Mouse (Mus musculus) intestine, embryonic 16.5 days (tissue): ENCODE measurements at regions not wholly inside any gene's neighbourhood (a gene's known extent, or its start where the extent isn't known, plus 50 kb on each side); places are given as distances from the start of the nearest gene placed in this dataset.

Experiments
- ATAC-seq: fragments of 200-750 bp; cut with Nextera tagmentation; 2 replicates; pipeline ENCODE4 v1.8.0; 2017; ENCODE audit warnings: moderate TSS enrichment, moderate library complexity
- H3K27ac ChIP-seq: fragments of 300-500 bp; sonication (generic); 2 replicates; pipeline ENCODE4 v1.5.1; 2014; ENCODE audit warnings: mild to moderate bottlenecking, low read length
- H3K27me3 ChIP-seq: fragments of 300-500 bp; sonication (generic); replicated peaks from 2 replicates; pipeline ENCODE4 v1.6.1; 2014; ENCODE audit warnings: low read length, control low read depth, mixed read lengths; ENCODE audit not compliant: control insufficient read depth, insufficient read depth
- H3K36me3 ChIP-seq: fragments of 300-500 bp; sonication (generic); 2 replicates; pipeline ENCODE4 v1.6.1; 2014; ENCODE audit warnings: low read length, control low read depth; ENCODE audit not compliant: control insufficient read depth, insufficient read depth
- H3K4me1 ChIP-seq: fragments of 300-500 bp; sonication (generic); 2 replicates; pipeline ENCODE4 v1.6.1; 2014; ENCODE audit warnings: low read length, control low read depth, mixed read lengths; ENCODE audit not compliant: control insufficient read depth, insufficient read depth
- H3K4me2 ChIP-seq: fragments of 300-500 bp; sonication (generic); 2 replicates; pipeline ENCODE4 v1.6.1; 2014; ENCODE audit warnings: low read depth, low read length, control low read depth
- H3K4me3 ChIP-seq: fragments of 300-500 bp; sonication (generic); 2 replicates; pipeline ENCODE4 v1.5.1; 2014; ENCODE audit warnings: mild to moderate bottlenecking, low read length
- H3K9ac ChIP-seq: fragments of 300-500 bp; sonication (generic); 2 replicates; pipeline ENCODE4 v1.6.1; 2014; ENCODE audit warnings: low read depth, low read length
- H3K9me3 ChIP-seq: fragments of 300-500 bp; sonication (generic); 2 replicates; pipeline ENCODE4 v1.6.1; 2016; ENCODE audit warnings: low read length, control low read depth; ENCODE audit not compliant: control insufficient read depth
- WGBS: fragments of 180-500 bp; shearing (Covaris S2); extraction: QIAGEN DNeasy Blood & Tissue Kit; methylation state at CpG from one replicate; pipeline ENCODE4 v1.1.7; 2014; 5-methylcytosine and 5-hydroxymethylcytosine counted together

- no peak overlapping the region for H3K27ac ChIP-seq
- no peak overlapping the region for H3K4me3 ChIP-seq
- WGBS: 78% methylated on average over 2 of the region's 2 CpGs
- ATAC-seq: no peak
- no peaks in the 10 kb centered on the region for H3K9me3 ChIP-seq
- no peaks in the 10 kb centered on the region for H3K27me3 ChIP-seq
- H3K4me2 ChIP-seq: no peak overlapping the region
- no peak overlapping the region for H3K9ac ChIP-seq
- H3K36me3 ChIP-seq: no peaks in the 10 kb centered on the region
- no peaks in the 10 kb centered on the region for H3K4me1 ChIP-seq
These were observed 420.7 kb downstream of the Lrriq3 start for GRCm38 (mm10) chr3:155513885-155514284.

- ATAC-seq: no peak
- WGBS: 72% methylated on average over 3 of the region's 3 CpGs
These were observed 436.1 kb downstream of the Lrriq3 start for GRCm38 (mm10) chr3:155529312-155529711.

DNA sequence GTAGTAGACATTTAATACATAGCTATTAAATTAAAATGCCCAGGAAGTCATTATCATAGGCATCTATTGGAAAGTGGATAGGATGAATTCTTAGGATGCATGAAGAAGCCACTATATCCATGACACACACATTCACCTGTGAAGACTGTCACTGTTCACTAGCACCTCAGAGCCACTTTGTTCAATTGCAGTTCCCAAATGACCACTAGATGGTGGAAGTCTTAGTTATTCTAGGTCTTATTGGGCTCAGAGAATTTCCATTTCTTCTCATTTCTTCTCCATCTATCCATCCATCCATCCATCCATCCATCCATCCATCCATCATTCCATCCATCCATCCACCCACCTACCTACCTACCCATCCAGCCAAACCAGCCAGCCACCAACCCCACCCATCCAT is 437.6 kb downstream of the Lrriq3 start:
- Histone ChIP-seq H3K27me3 (no peaks in the 10 kb centered on the region), H3K36me3 (no peaks in the 10 kb centered on the region), H3K9ac (no peak overlapping the region), H3K27ac (no peak overlapping the region), H3K4me2 (no peak overlapping the region), H3K4me3 (no peak overlapping the region), H3K4me1 (no peaks in the 10 kb centered on the region), H3K9me3 (no peaks in the 10 kb centered on the region)
- no peak for ATAC-seq

More at GRCm38 (mm10) chr3:155529312-155529711, 436.1 kb downstream of the Lrriq3 start:
- no peak overlapping the region for H3K4me2 ChIP-seq
- H3K4me3 ChIP-seq: no peak overlapping the region
- no peak overlapping the region for H3K27ac ChIP-seq
- H3K36me3 ChIP-seq: no peaks in the 10 kb centered on the region
- H3K27me3 ChIP-seq: no peaks in the 10 kb centered on the region
- no peaks in the 10 kb centered on the region for H3K9me3 ChIP-seq
- H3K9ac ChIP-seq: no peak overlapping the region
- H3K4me1 ChIP-seq: no peaks in the 10 kb centered on the region

DNA sequence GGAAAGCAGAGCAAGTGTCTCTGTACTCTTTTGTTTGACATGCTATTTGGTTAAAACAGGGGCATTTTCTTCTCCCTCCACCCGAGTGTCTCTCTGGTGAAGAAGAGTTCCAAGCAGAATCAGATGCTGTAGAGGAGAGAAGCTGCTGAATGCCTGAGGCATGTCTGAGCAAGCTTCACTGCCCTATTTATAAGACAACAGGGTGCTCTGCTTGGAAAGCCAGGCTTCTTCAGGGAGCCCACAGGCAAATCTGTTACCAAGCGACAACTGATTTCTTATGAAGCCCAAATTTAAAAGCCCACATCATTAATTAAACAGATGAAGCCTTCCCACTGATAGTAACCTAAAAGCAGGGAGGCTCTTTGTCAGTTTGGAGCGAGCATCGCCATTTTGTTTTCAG is 438.8 kb downstream of the Lrriq3 start:
- Histone ChIP-seq H3K36me3 (no peaks in the 10 kb centered on the region), H3K27me3 (no peaks in the 10 kb centered on the region), H3K4me2 (no peak overlapping the region), H3K4me3 (no peak overlapping the region), H3K27ac (no peak overlapping the region), H3K9ac (no peak overlapping the region), H3K4me1 (no peaks in the 10 kb centered on the region), H3K9me3 (no peaks in the 10 kb centered on the region)
- ATAC-seq: no peak
- 80% methylated on average over 4 of the region's 4 CpGs for WGBS

- Histone ChIP-seq H3K4me3 (no peak overlapping the region), H3K9ac (no peak overlapping the region), H3K4me2 (no peak overlapping the region), H3K27ac (no peak overlapping the region), H3K36me3 (no peaks in the 10 kb centered on the region), H3K27me3 (no peaks in the 10 kb centered on the region), H3K4me1 (no peaks in the 10 kb centered on the region), H3K9me3 (no peaks in the 10 kb centered on the region)
- WGBS: 81% methylated on average over 6 of the region's 6 CpGs
- no peak for ATAC-seq
These were observed 455.0 kb downstream of the Lrriq3 start for GRCm38 (mm10) chr3:155548204-155548603.

- 43% methylated on average over 2 of the region's 2 CpGs for WGBS
These were observed 483.9 kb downstream of the Lrriq3 start for GRCm38 (mm10) chr3:155577111-155577510.

GRCm38 (mm10) chr3:155604001-155604400 is 510.8 kb downstream of the Lrriq3 start:
- H3K4me1 ChIP-seq: no peaks in the 10 kb centered on the region
- no peak overlapping the region for H3K9ac ChIP-seq
- H3K4me2 ChIP-seq: no peak overlapping the region
- peak; percentile 62; the same call in 1 of the 2 replicates for ATAC-seq
- H3K4me3 ChIP-seq: no peak overlapping the region
- no peak overlapping the region for H3K27ac ChIP-seq
- H3K27me3 ChIP-seq: no peaks in the 10 kb centered on the region
- H3K9me3 ChIP-seq: no peaks in the 10 kb centered on the region
- 17% methylated on average over 1 of the region's 1 CpGs for WGBS
- no peaks in the 10 kb centered on the region for H3K36me3 ChIP-seq

More at GRCm38 (mm10) chr3:155577111-155577510, 483.9 kb downstream of the Lrriq3 start:
- Histone ChIP-seq H3K36me3 (no peaks in the 10 kb centered on the region), H3K4me1 (no peaks in the 10 kb centered on the region), H3K9ac (no peak overlapping the region), H3K27me3 (no peaks in the 10 kb centered on the region), H3K4me3 (no peak overlapping the region), H3K9me3 (no peaks in the 10 kb centered on the region), H3K4me2 (no peak overlapping the region), H3K27ac (no peak overlapping the region)
- no peak for ATAC-seq
